ENCODE assay signal across 14 mouse cellular contexts in genomic region chr19:55121836-55122235, GRCm38 (mm10). TPM values are rescaled to one million over a fixed set of nuclear protein-coding genes. Genes with fewer than 3 reads are reported as not detected.
DNase-seq lines count a peak whose midpoint lies in the region; ATAC-seq and TF ChIP-seq lines count a peak whose summit lies in the region.
"Had no signal": no experiment of that assay in that cellular context is flagged by ENCODE, and none has a peak within 500 bp of the region (broad histone marks: within the 10 kb centered on the region; RNA-seq: fewer than 3 reads in every experiment).

No protein-coding gene starts in this region.

- no peaks in the 10 kb centered on the region for H3K9me3 ChIP-seq in liver, embryonic 12.5 days (replicated peaks)
- H3K9me3 ChIP-seq in liver, embryonic 11.5 days (ENCODE audit: control insufficient read depth, low read length): no peaks in the 10 kb centered on the region
- H3K9me3 ChIP-seq in hindbrain, postnatal 0 days (ENCODE audit: low read length): no peaks in the 10 kb centered on the region
- H3K9me3 ChIP-seq: kidney, embryonic 15.5 days had no signal

- TF ChIP-seq POLR2A in myocyte (IDR thresholded peaks at IDR 0.05; ENCODE audit: insufficient read length, low read depth): no peak

- intact Hi-C loops in gastrocnemius, adult 2 months (cut with DNase I): no loop called here

- H3K36me3 ChIP-seq in liver, embryonic 12.5 days: no peaks in the 10 kb centered on the region
- H3K36me3 ChIP-seq in liver, embryonic 11.5 days (ENCODE audit: control insufficient read depth, insufficient read depth, low read length): no peaks in the 10 kb centered on the region
- no peaks in the 10 kb centered on the region for H3K36me3 ChIP-seq in hindbrain, postnatal 0 days (ENCODE audit: insufficient read depth, low read length)
- no peaks in the 10 kb centered on the region for H3K36me3 ChIP-seq in myocyte (ENCODE audit: control insufficient read depth, insufficient read depth)
- H3K36me3 ChIP-seq: kidney, embryonic 15.5 days had no signal

- no peak for TF ChIP-seq CTCF in hindbrain, postnatal 0 days (IDR thresholded peaks at IDR 0.05; ENCODE audit: low read depth)
- no peak for TF ChIP-seq CTCF in gastrocnemius, adult 2 months (IDR thresholded peaks at IDR 0.05)

- H3K4me2 ChIP-seq in liver, embryonic 12.5 days: peak overlapping the region; percentile 23
- no peak overlapping the region for H3K4me2 ChIP-seq in liver, embryonic 11.5 days
- H3K4me2 ChIP-seq in hindbrain, postnatal 0 days (ENCODE audit: low read depth, low read length): no peak overlapping the region
- H3K4me2 ChIP-seq in myocyte (ENCODE audit: low read depth): peak overlapping the region; percentile 60
- H3K4me2 ChIP-seq: kidney, embryonic 15.5 days had no signal

- H3K4me1 ChIP-seq in liver, embryonic 12.5 days: peaks cover 9% of the 10 kb centered on the region; the same call in 1 of the 2 replicates
- H3K4me1 ChIP-seq in liver, embryonic 11.5 days (replicated peaks; ENCODE audit: control insufficient read depth, insufficient read depth, low read length): peaks cover 2% of the 10 kb centered on the region; the same call in 1 of the 2 replicates
- H3K4me1 ChIP-seq in hindbrain, postnatal 0 days (ENCODE audit: insufficient read depth, low read length): peaks cover 3% of the 10 kb centered on the region; the same call in 1 of the 2 replicates

- H3K27ac ChIP-seq in liver, embryonic 12.5 days: no peak overlapping the region
- no peak overlapping the region for H3K27ac ChIP-seq in liver, embryonic 11.5 days (ENCODE audit: low read depth, low read length)
- peak overlapping the region; percentile 86 for H3K27ac ChIP-seq in hindbrain, postnatal 0 days
- H3K27ac ChIP-seq in gastrocnemius, adult 2 months: no peak overlapping the region
- H3K27ac ChIP-seq: kidney, embryonic 15.5 days had no signal

- 42% methylated on average over 6 of the region's 6 CpGs for WGBS in liver, embryonic 12.5 days (ENCODE audit: insufficient replicate concordance)
- 54% methylated on average over 6 of the region's 6 CpGs for WGBS in liver, embryonic 11.5 days
- WGBS in hindbrain, postnatal 0 days: 59% methylated on average over 6 of the region's 6 CpGs

- peak; percentile 86 for DNase-seq in heart, adult 11 months
- DNase-seq in heart, postnatal 4 days: no peak
- DNase-seq in liver, embryonic 11.5 days (ENCODE audit: low spot score): no peak
- DNase-seq in hindbrain, postnatal 0 days (ENCODE audit: low spot score): no peak
- DNase-seq in gastrocnemius, postnatal 25 days: no peak
- no peak for DNase-seq in gastrocnemius, adult 2 months
- DNase-seq: cerebellum, adult 18-20 months had no signal

- no peak overlapping the region for H3K9ac ChIP-seq in liver, embryonic 12.5 days
- no peak overlapping the region for H3K9ac ChIP-seq in liver, embryonic 11.5 days (ENCODE audit: low read depth, low read length)
- no peak overlapping the region for H3K9ac ChIP-seq in hindbrain, postnatal 0 days (replicated peaks; ENCODE audit: low read length)
- H3K9ac ChIP-seq: forebrain, postnatal 0 days; kidney, embryonic 15.5 days had no signal

- no peaks in the 10 kb centered on the region for H3K79me2 ChIP-seq in myocyte (ENCODE audit: control insufficient read depth, insufficient read depth)

- no peaks in the 10 kb centered on the region for H3K27me3 ChIP-seq in liver, embryonic 12.5 days (replicated peaks)
- H3K27me3 ChIP-seq in liver, embryonic 11.5 days (replicated peaks; ENCODE audit: control insufficient read depth, insufficient read depth, low read length): no peaks in the 10 kb centered on the region
- H3K27me3 ChIP-seq in hindbrain, postnatal 0 days (ENCODE audit: insufficient read depth, low read length): no peaks in the 10 kb centered on the region
- no peaks in the 10 kb centered on the region for H3K27me3 ChIP-seq in myocyte (ENCODE audit: control insufficient read depth, insufficient read depth, insufficient read length)
- H3K27me3 ChIP-seq: kidney, embryonic 15.5 days had no signal

- ATAC-seq in liver, embryonic 12.5 days: no peak
- no peak for ATAC-seq in liver, embryonic 11.5 days (replicated peaks; ENCODE audit: low FRiP score)
- ATAC-seq in hindbrain, postnatal 0 days: no peak
- ATAC-seq: Patski had no signal

- H3ac ChIP-seq in myocyte (ENCODE audit: control insufficient read depth, insufficient read length): no peak overlapping the region

- no peak overlapping the region for H3K4me3 ChIP-seq in liver, embryonic 12.5 days
- no peak overlapping the region for H3K4me3 ChIP-seq in liver, embryonic 11.5 days (ENCODE audit: low read depth, low read length)
- H3K4me3 ChIP-seq in hindbrain, postnatal 0 days (ENCODE audit: low read length): no peak overlapping the region
- H3K4me3 ChIP-seq in myocyte: no peak overlapping the region
- H3K4me3 ChIP-seq in gastrocnemius, adult 2 months: no peak overlapping the region
- H3K4me3 ChIP-seq: kidney, embryonic 15.5 days had no signal

TF ChIP-seq in myocyte, 11 proteins besides CTCF, POLR2A, EP300 and RAD21:
- no peak for TF ChIP-seq USF1 (IDR thresholded peaks at IDR 0.05; ENCODE audit: low read depth)
- no peak for TF ChIP-seq MYOD1 (IDR thresholded peaks at IDR 0.05; ENCODE audit: control insufficient read depth in 1 of 3, insufficient read length in 2 of 3, low read depth in 2 of 3)
- no peak for TF ChIP-seq POLR2AphosphoS2 (IDR thresholded peaks at IDR 0.05; ENCODE audit: insufficient read length, low read depth)
- TF ChIP-seq MYOG (IDR thresholded peaks at IDR 0.05; ENCODE audit: control insufficient read depth in 1 of 3, insufficient read depth in 1 of 3, insufficient read length in 2 of 3, low read depth in 2 of 3): no peak
- no peak for TF ChIP-seq CEBPB (IDR thresholded peaks at IDR 0.05; ENCODE audit: insufficient read depth, poor library complexity, severe bottlenecking)
- TF ChIP-seq E2F4 (IDR thresholded peaks at IDR 0.05; ENCODE audit: insufficient read depth): no peak
- no peak for TF ChIP-seq MAX (IDR thresholded peaks at IDR 0.05; ENCODE audit: low read depth)
- TF ChIP-seq TCF3 (IDR thresholded peaks at IDR 0.05; ENCODE audit: insufficient read length, low read depth): no peak
- no peak for TF ChIP-seq TCF12 (IDR thresholded peaks at IDR 0.05; ENCODE audit: insufficient read depth, poor library complexity, severe bottlenecking)
- TF ChIP-seq REST (IDR thresholded peaks at IDR 0.05; ENCODE audit: insufficient read depth, insufficient read length): no peak
- TF ChIP-seq SRF (IDR thresholded peaks at IDR 0.05; ENCODE audit: control insufficient read depth, insufficient read length, low read depth): no peak

RNA-seq across cellular contexts. Expression of gene Gpam, which starts 5.2 kb away (rescaled TPM):
- total RNA-seq in heart, postnatal 4 days (2021): 10 to 100 TPM; 61.4 to 62.7 TPM
- 26.9 and 27.1 TPM in 2 replicates for polyA plus RNA-seq in liver, embryonic 12.5 days (2016; fragmentation: Nextera tagmentation; extraction: Ambion mirVana)
- 36.3 and 42.2 TPM in 2 replicates for polyA plus RNA-seq in liver, embryonic 11.5 days (2014; fragmentation: Nextera tagmentation; extraction: Ambion mirVana)
- 84.2 and 85.1 TPM in 2 replicates for total RNA-seq in hindbrain, postnatal 0 days (2014; rRNA removed)
- 20.7 and 20.9 TPM in 2 replicates for polyA plus RNA-seq in hindbrain, postnatal 0 days (2015; fragmentation: Nextera tagmentation; extraction: Ambion mirVana)
- polyA plus RNA-seq in myocyte (2012; fragmentation: generic; extraction: Trizol): 18.1 TPM
- 100 to 1,000 TPM in 1 of 2 experiments, 10 to 100 TPM in 1; 84.0 to 124 TPM for total RNA-seq in gastrocnemius, postnatal 25 days (2021)
- total RNA-seq in gastrocnemius, adult 2 months (2021): 100 to 1,000 TPM in 1 of 2 experiments, 10 to 100 TPM in 1; 69.0 to 124 TPM

RNA-seq across cellular contexts. Expression of gene Tectb, which starts 58.7 kb away (rescaled TPM):
- under 1 TPM in 1 of 2 experiments, not detected in 1; 0.19 TPM for total RNA-seq in heart, postnatal 4 days (2021)
- 0.05 and 0.06 TPM in 2 replicates for polyA plus RNA-seq in liver, embryonic 12.5 days (2016; fragmentation: Nextera tagmentation; extraction: Ambion mirVana)
- polyA plus RNA-seq in liver, embryonic 11.5 days (2014; fragmentation: Nextera tagmentation; extraction: Ambion mirVana): not detected in 2 replicates
- 0.10 TPM in 1 of 2 replicates, not detected in the other for total RNA-seq in hindbrain, postnatal 0 days (2014; rRNA removed)
- polyA plus RNA-seq in hindbrain, postnatal 0 days (2015; fragmentation: Nextera tagmentation; extraction: Ambion mirVana): 0.10 and 0.13 TPM in 2 replicates
- polyA plus RNA-seq in myocyte (2012; fragmentation: generic; extraction: Trizol): not detected
- total RNA-seq in gastrocnemius, postnatal 25 days (2021): under 1 TPM in 1 of 2 experiments, not detected in 1; 0.49 TPM
- not detected for total RNA-seq in gastrocnemius, adult 2 months (2021)
- total RNA-seq: forebrain, postnatal 0 days had no signal
- polyA plus RNA-seq: kidney, embryonic 15.5 days; neural tube, embryonic 11.5 days; Patski; spleen, adult 2 months had no signal

Comparison
In these comparisons a context has a peak if more than half of its experiments do, and no peak if none do; other contexts are left out.
1. H3K4me2 ChIP-seq: peak in liver, embryonic 12.5 days (single experiment) and myocyte (single experiment); none in liver, embryonic 11.5 days (single experiment) and hindbrain, postnatal 0 days (single experiment).